Mouse (Mus musculus) ES-E14 (cell line): ENCODE results near the gene Abhd17b. TPM values are rescaled to one million over a fixed set of nuclear protein-coding genes. Genes with fewer than 3 reads are reported as not detected.

Experiments used
- DNase-seq: peaks from one replicate; pipeline ENCODE4 v3.0.0-alpha.2; 2013; ENCODE audit warnings: low read depth, low spot score
- H3K27ac ChIP-seq: 2 replicates; pipeline ENCODE4 v1.5.1; 2012; ENCODE audit warnings: low read depth, mild to moderate bottlenecking, low read length, moderate library complexity, mixed read lengths; ENCODE audit not compliant: poor library complexity, insufficient read depth, severe bottlenecking
- H3K36me3 ChIP-seq: 2 replicates; pipeline ENCODE4 v1.6.1; 2012; ENCODE audit warnings: mild to moderate bottlenecking, low read length, moderate library complexity, mixed read lengths; ENCODE audit not compliant: control insufficient read depth, poor library complexity, insufficient read depth, severe bottlenecking
- H3K4me1 ChIP-seq, 2 experiments: fragments of 150-350 bp in 1 of 2; sonication (generic) in 1 of 2; 2 replicates each; pipeline ENCODE4 v1.6.1; 2012; ENCODE audit warnings: low read length in 2 of 2, mild to moderate bottlenecking in 1 of 2, mixed read lengths in 1 of 2; ENCODE audit not compliant: control insufficient read depth in 2 of 2, insufficient read depth in 2 of 2, poor library complexity in 1 of 2
- H3K4me3 ChIP-seq, 2 experiments: fragments of 150-350 bp in 1 of 2; sonication (generic) in 1 of 2; 2 replicates each; pipeline ENCODE4 v1.5.1; 2012; ENCODE audit warnings: low read length in 2 of 2, low read depth in 1 of 2, mild to moderate bottlenecking in 1 of 2, mixed read lengths in 1 of 2; ENCODE audit not compliant: insufficient read depth in 1 of 2, poor library complexity in 1 of 2, severe bottlenecking in 1 of 2
- H3K9ac ChIP-seq: 2 replicates; pipeline ENCODE4 v1.6.1; 2012; ENCODE audit warnings: low read depth, mild to moderate bottlenecking, low read length, mixed read lengths; ENCODE audit not compliant: poor library complexity, insufficient read depth, severe bottlenecking
- H3K9me3 ChIP-seq: fragments of 150-350 bp; sonication (generic); 2 replicates; pipeline ENCODE4 v1.6.1; 2012; ENCODE audit warnings: low read depth, mild to moderate bottlenecking, low read length; ENCODE audit not compliant: control insufficient read depth, insufficient read depth
- CHD2 ChIP-seq: IDR thresholded peaks from 2 replicates; pipeline ENCODE4 v1.6.1; 2014; ENCODE audit warnings: mild to moderate bottlenecking, low read depth, low read length, inconsistent platforms
- HCFC1 ChIP-seq: IDR thresholded peaks from 2 replicates; pipeline ENCODE4 v1.6.1; 2012; ENCODE audit warnings: low read length, inconsistent platforms, borderline replicate concordance; ENCODE audit not compliant: insufficient read depth
- MAFK ChIP-seq: IDR thresholded peaks from 2 replicates; pipeline ENCODE4 v1.6.1; 2014; ENCODE audit warnings: mild to moderate bottlenecking, low read depth, low read length, inconsistent platforms; ENCODE audit not compliant: insufficient read depth
- ZC3H11A ChIP-seq: IDR thresholded peaks from 2 replicates; pipeline ENCODE4 v1.6.1; 2012; ENCODE audit warnings: low read depth, mild to moderate bottlenecking, inconsistent platforms, low read length, borderline replicate concordance
- ZNF384 ChIP-seq: IDR thresholded peaks from 2 replicates; pipeline ENCODE4 v1.6.1; 2012; ENCODE audit warnings: low read depth, low read length, inconsistent platforms
- in situ Hi-C, 2 experiments: fragments of 600-800 bp; cut with MboI; formaldehyde crosslinking; loops; one replicate each; pipeline ENCODE4 v1.15.1; 2025; ENCODE audit warnings: low sequenced_read_pairs in 2 of 2, inconsistent platforms in 1 of 2; ENCODE audit not compliant: unreplicated experiment in 2 of 2
- total RNA-seq: library from RNA; depleted of rRNA; stranded (reverse); fragments of 300-350 nt; gene quantifications from 2 replicates; pipeline ENCODE4 v1.2.3, GENCODE M21; 2012

The Abhd17b gene
- total RNA-seq, 1 experiment = 15.9 TPM

DNA sequence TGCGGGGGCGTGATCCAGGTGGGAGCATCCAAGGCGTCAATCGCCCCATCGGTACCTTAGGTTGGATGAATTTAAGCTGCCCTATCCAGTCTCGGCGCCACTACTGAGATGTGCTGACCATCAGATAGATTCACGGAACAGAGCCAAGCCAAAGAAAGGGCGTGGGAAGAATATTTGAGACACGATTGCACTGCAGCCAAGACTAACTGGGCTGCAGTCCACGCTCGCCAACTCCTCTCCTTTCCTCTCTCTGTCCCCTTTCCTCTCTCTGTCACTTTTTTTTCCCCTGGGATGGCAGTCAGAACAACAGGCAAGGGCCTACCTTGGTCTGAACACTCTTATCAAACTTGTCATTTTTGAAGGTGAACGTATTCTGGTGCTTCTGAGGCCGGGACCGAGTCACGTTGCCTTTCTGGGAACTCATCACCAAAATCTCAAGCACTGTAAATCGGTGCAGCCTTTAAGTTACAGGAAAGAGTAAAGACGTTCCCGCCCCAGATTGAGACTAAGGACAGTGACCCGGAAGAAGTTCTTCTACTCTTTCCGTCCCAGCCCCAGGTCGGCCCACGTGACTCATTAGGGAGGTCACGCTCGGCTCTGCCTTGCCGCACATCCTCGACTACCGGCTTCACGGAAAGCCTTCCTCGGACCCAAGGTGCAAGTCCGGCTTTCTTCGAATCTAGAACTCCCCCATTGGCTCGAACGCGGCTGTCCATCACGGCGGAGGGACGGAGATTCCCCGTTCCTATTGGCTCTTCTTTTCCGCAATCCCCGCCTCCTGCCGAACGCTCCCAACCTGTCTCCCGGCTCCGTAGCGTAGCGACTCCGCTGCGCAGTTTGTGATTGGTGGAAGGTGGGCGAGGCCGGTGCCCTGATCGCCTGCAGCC lies 457 bp upstream of the Abhd17b start, which contains the start of gene 1110059E24Rik:
TSS of gene 1110059E24Rik (minus strand) at position 692 of the 887 bp plus-strand sequence.
- peaks cover 8 to 9% of the 10 kb centered on the region in 2 experiments; a peak in 3 of 4 replicates for H3K4me1 ChIP-seq
- in situ Hi-C loops = no loop called here
- no peaks in the 10 kb centered on the region; the same call in 1 of the 2 replicates for H3K36me3 ChIP-seq

DNA sequence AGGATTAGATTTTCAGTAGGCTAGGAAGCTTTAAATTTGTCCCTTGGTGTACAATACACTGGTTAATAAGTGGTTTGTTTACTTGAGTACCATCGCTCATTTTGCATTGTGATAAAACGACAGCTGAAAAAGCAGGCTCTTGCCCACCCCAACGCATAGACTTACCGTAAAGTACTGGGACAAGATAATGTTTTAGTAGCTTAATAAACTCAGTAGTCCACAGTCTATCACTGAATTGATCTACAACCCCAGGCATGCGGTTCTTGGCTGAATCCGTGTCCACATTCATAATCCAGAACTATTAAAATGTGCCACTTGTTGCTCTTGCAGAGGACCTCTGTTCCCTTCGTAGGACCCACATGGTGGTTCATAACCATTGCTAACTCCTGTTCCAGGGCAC lies 1.8 kb downstream of the Abhd17b start:
- TF ChIP-seq ZC3H11A = no peak
- Histone ChIP-seq H3K36me3 (no peaks in the 10 kb centered on the region), H3K9ac (no peak overlapping the region), H3K9me3 (no peaks in the 10 kb centered on the region), H3K4me1 (peaks cover 5 to 9% of the 10 kb centered on the region in 2 experiments; a peak in 3 of 4 replicates), H3K27ac (no peak overlapping the region), H3K4me3 (peak overlapping the region in 1 of 2 experiments; percentile 78; a peak in 2 of 4 replicates)
- in situ Hi-C loops = no loop called here
- no peak for DNase-seq

More for the DNA sequence above, 457 bp upstream of the Abhd17b start, which contains the start of gene 1110059E24Rik:
- H3K4me3 ChIP-seq = peak within 1 kb of the TSS; percentile 78 to 99
- no peaks in the 10 kb centered on the region for H3K9me3 ChIP-seq
- TF ChIP-seq ZC3H11A (no peak), HCFC1 (peak; percentile 81), CHD2 (peak; percentile 71; the same call in 1 of the 2 replicates), ZNF384 (no peak), MAFK (no peak)
- H3K27ac ChIP-seq = peak within 1 kb of the TSS; percentile 79
- peak within 1 kb of the TSS; percentile 96 for H3K9ac ChIP-seq
- peak; percentile 95 for DNase-seq

DNA sequence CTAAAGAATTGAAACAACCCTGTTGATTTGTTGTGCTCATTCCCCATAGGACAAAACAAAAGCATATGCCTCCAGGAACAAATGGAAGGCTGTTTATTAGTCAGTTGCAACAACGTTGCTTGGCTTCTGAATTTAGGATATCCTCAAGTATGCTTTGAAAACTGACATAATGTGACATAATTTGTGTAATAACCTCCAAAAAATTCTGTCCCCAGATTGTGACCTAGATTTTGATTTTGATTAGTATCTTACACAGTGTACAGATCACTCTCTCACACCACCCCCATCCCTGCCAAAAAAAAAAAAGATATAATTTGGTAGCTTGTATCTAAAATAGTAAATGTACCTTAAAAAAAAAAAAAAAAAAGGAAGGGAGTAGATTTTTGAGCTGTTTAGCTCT lies 7.7 kb downstream of the Abhd17b start:
- no peak overlapping the region for H3K4me3 ChIP-seq
- H3K9me3 ChIP-seq = no peaks in the 10 kb centered on the region
- H3K4me1 ChIP-seq = peaks cover 0 to 2% of the 10 kb centered on the region in 2 experiments; a peak in 1 of 4 replicates
- no peak for DNase-seq
- in situ Hi-C loops = no loop called here
- H3K27ac ChIP-seq = no peak overlapping the region
- H3K36me3 ChIP-seq = no peaks in the 10 kb centered on the region; the same call in 1 of the 2 replicates
- no peak overlapping the region for H3K9ac ChIP-seq
- TF ChIP-seq ZNF384 = no peak
- no peak for TF ChIP-seq CHD2
- no peak for TF ChIP-seq MAFK
- TF ChIP-seq HCFC1 = no peak
- no peak for TF ChIP-seq ZC3H11A

DNA sequence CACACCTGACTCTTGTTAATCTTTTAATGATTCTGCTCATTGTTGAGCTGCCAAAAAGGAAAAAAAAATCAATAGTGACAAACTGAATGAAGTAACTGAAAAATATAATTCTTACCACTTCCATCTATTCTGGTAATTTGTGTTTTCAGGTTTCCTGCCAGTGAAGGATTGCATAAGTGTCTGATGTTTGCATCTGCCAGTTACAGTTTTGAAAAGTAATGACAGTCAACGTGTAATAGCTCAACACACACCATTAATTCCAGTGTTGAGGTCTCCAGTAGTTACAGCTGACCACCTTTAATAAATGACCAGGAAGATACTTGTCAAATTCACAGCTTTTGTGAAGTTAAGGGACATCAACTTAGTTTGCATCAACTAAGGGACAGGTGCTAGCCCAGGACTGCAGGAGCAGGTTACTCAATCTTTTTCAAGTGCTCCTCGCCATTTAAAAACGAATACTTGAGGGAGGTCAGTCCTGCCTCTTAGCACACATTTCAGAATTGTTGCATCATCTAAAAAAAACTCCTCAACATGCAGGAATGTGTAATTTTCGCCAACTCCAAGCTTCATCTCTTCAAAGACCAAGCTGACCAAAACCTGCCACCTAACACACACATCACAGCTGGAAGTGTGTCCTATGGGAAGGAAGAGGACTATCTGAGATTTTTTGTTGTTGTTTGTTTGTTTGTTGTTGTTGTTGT lies 10.9 kb downstream of the Abhd17b start:
- TF ChIP-seq HCFC1 (no peak), ZNF384 (no peak), MAFK (no peak), ZC3H11A (no peak), CHD2 (no peak)

More for the DNA sequence above, 10.9 kb downstream of the Abhd17b start:
- Histone ChIP-seq H3K4me1 (peaks cover 0 to 2% of the 10 kb centered on the region in 2 experiments; a peak in 2 of 4 replicates), H3K27ac (no peak overlapping the region), H3K9me3 (no peaks in the 10 kb centered on the region), H3K4me3 (no peak overlapping the region), H3K36me3 (no peaks in the 10 kb centered on the region; the same call in 1 of the 2 replicates), H3K9ac (no peak overlapping the region)
- in situ Hi-C loops = no loop called here
- DNase-seq = no peak
